ENCODE assay signal across 14 mouse cellular contexts in genomic region chr1:128275908-128276307, GRCm38 (mm10). TPM values are rescaled to one million over a fixed set of nuclear protein-coding genes. Genes with fewer than 3 reads are reported as not detected.
"Had no signal": no experiment of that assay in that cellular context is flagged by ENCODE, and none has a peak within 500 bp of the region (broad histone marks: within the 10 kb centered on the region; RNA-seq: fewer than 3 reads in every experiment).

No protein-coding gene starts in this region.

- ATAC-seq: intestine, embryonic 16.5 days had no signal

- H3K9ac ChIP-seq: limb, embryonic 12.5 days; lung, embryonic 15.5 days; neural tube, embryonic 13.5 days; stomach, embryonic 15.5 days had no signal

- DNase-seq: kidney, adult 8-10 months; kidney, postnatal 25 days; layer of hippocampus, postnatal 36 days; lung, postnatal 14 days; midbrain, embryonic 14.5 days; right cerebral cortex, postnatal 14 days; thymus, postnatal 36 days had no signal

- H3K4me2 ChIP-seq: limb, embryonic 12.5 days; lung, embryonic 15.5 days; neural tube, embryonic 13.5 days; stomach, embryonic 15.5 days had no signal

- H3K27ac ChIP-seq: limb, embryonic 12.5 days; lung, embryonic 15.5 days; macrophage; neural tube, embryonic 13.5 days; stomach, embryonic 15.5 days had no signal

- H3K27me3 ChIP-seq: limb, embryonic 12.5 days; lung, embryonic 15.5 days; neural tube, embryonic 13.5 days; stomach, embryonic 15.5 days had no signal

- H3K4me3 ChIP-seq: limb, embryonic 12.5 days; lung, embryonic 15.5 days; neural tube, embryonic 13.5 days; stomach, embryonic 15.5 days had no signal

- H3K4me1 ChIP-seq: limb, embryonic 12.5 days; lung, embryonic 15.5 days; neural tube, embryonic 13.5 days; stomach, embryonic 15.5 days had no signal

- H3K9me3 ChIP-seq: limb, embryonic 12.5 days; lung, embryonic 15.5 days; neural tube, embryonic 13.5 days; stomach, embryonic 15.5 days had no signal

RNA-seq across cellular contexts. Expression of gene Lct, which starts 52.2 kb away (rescaled TPM):
- total RNA-seq: liver, adult 2 months had no signal
- polyA plus RNA-seq: liver, adult 2 months; macrophage had no signal
